Mouse (Mus musculus) CH12.LX (cell line): ENCODE results near the gene Itpr2. TPM values are rescaled to one million over a fixed set of nuclear protein-coding genes. Genes with fewer than 3 reads are reported as not detected.
A peak's percentile ranks its signal among the peaks of the same experiment; 100 is the strongest.

Experiments
- DNase-seq: peaks from one replicate; pipeline ENCODE4 v3.0.0-alpha.2; 2013; ENCODE audit errors: extremely low read depth
- H3K27ac ChIP-seq: 2 replicates; pipeline ENCODE4 v1.5.1; 2012; ENCODE audit warnings: low read depth, mild to moderate bottlenecking, control low read depth, moderate library complexity; ENCODE audit not compliant: insufficient read depth
- H3K27me3 ChIP-seq: replicated peaks from 2 replicates; pipeline ENCODE3; 2012; ENCODE audit warnings: inconsistent platforms
- H3K36me3 ChIP-seq, 2 experiments: replicated peaks in 1 of 2; 2 replicates each; pipeline versions ENCODE3 to v1.6.1; 2012; ENCODE audit warnings: inconsistent platforms in 1 of 2, low read length in 1 of 2, mild to moderate bottlenecking in 1 of 2, mixed read lengths in 1 of 2, moderate library complexity in 1 of 2; ENCODE audit not compliant: control insufficient read depth in 1 of 2, insufficient read depth in 1 of 2
- H3K4me1 ChIP-seq, 2 experiments: 2 replicates each; pipeline ENCODE4 v1.6.1; 2012; ENCODE audit warnings: inconsistent platforms in 1 of 2, moderate library complexity in 1 of 2; ENCODE audit not compliant: insufficient read depth in 2 of 2, control insufficient read depth in 1 of 2
- H3K4me2 ChIP-seq: 2 replicates; pipeline ENCODE4 v1.6.1; 2012; ENCODE audit warnings: low read depth, mild to moderate bottlenecking, control low read depth; ENCODE audit not compliant: poor library complexity, insufficient read depth, severe bottlenecking
- H3K4me3 ChIP-seq, 3 experiments: fragments of 150-350 bp in 1 of 3; sonication (generic) in 1 of 3; replicated peaks in 1 of 3; 2 replicates each; pipeline versions ENCODE3 to v1.5.1; 2011 to 2012; ENCODE audit warnings: low read depth in 2 of 3, low read length in 2 of 3, mild to moderate bottlenecking in 2 of 3, moderate library complexity in 2 of 3, control low read depth in 1 of 3, improper control_type of control experiment in 1 of 3, inconsistent platforms in 1 of 3, mixed read lengths in 1 of 3; ENCODE audit not compliant: poor library complexity in 1 of 3
- H3K79me2 ChIP-seq: replicated peaks from 2 replicates; pipeline ENCODE4 v1.6.1; 2012; ENCODE audit warnings: mild to moderate bottlenecking, moderate library complexity; ENCODE audit not compliant: control insufficient read depth, poor library complexity, insufficient read depth, severe bottlenecking; ENCODE audit errors: extremely low read depth
- H3K9ac ChIP-seq: 2 replicates; pipeline ENCODE4 v1.6.1; 2012; ENCODE audit warnings: low read depth, mild to moderate bottlenecking, control low read depth, moderate library complexity; ENCODE audit not compliant: insufficient read depth
- H3K9me3 ChIP-seq: replicated peaks from 2 replicates; pipeline ENCODE3; 2012; ENCODE audit warnings: low read length, inconsistent platforms, mixed read lengths
- CHD1 ChIP-seq: IDR thresholded peaks from 2 replicates; pipeline ENCODE4 v1.6.1; 2012; ENCODE audit warnings: low read depth, low read length, improper control_type of control experiment, inconsistent platforms
- ELF1 ChIP-seq: IDR thresholded peaks from 2 replicates; pipeline ENCODE4 v1.6.1; 2014; ENCODE audit warnings: low read depth, mild to moderate bottlenecking, inconsistent platforms, low read length, improper control_type of control experiment
- EP300 ChIP-seq: IDR thresholded peaks from 2 replicates; pipeline ENCODE4 v1.6.1; 2011; ENCODE audit warnings: low read length, improper control_type of control experiment
- ETS1 ChIP-seq: conservative IDR thresholded peaks from 2 replicates; pipeline ENCODE4 v1.6.1; 2012; ENCODE audit warnings: low read depth, mild to moderate bottlenecking, inconsistent platforms, low read length, improper control_type of control experiment, moderate library complexity
- IRF4 ChIP-seq: IDR thresholded peaks from 2 replicates; pipeline ENCODE4 v1.6.1; 2014; ENCODE audit warnings: low read depth, mild to moderate bottlenecking, inconsistent platforms, low read length, improper control_type of control experiment
- JUN ChIP-seq: IDR thresholded peaks from 2 replicates; pipeline ENCODE4 v1.6.1; 2011; ENCODE audit warnings: low read depth, mild to moderate bottlenecking, low read length, improper control_type of control experiment, moderate library complexity; ENCODE audit not compliant: insufficient read depth
- KAT2A ChIP-seq: IDR thresholded peaks from 2 replicates; pipeline ENCODE4 v1.6.1; 2012; ENCODE audit warnings: low read length, improper control_type of control experiment, inconsistent platforms; ENCODE audit not compliant: insufficient replicate concordance
- MAFK ChIP-seq: IDR thresholded peaks from 2 replicates; pipeline ENCODE4 v1.6.1; 2011; ENCODE audit warnings: low read length, improper control_type of control experiment; ENCODE audit not compliant: insufficient replicate concordance
- MAX ChIP-seq: IDR thresholded peaks from 2 replicates; pipeline ENCODE4 v1.6.1; 2011; ENCODE audit warnings: low read length, improper control_type of control experiment
- MAZ ChIP-seq: IDR thresholded peaks from 2 replicates; pipeline ENCODE4 v1.6.1; 2012; ENCODE audit warnings: low read depth, mild to moderate bottlenecking, inconsistent platforms, low read length, improper control_type of control experiment, moderate library complexity
- MXI1 ChIP-seq: IDR thresholded peaks from 2 replicates; pipeline ENCODE4 v1.6.1; 2011; ENCODE audit warnings: mild to moderate bottlenecking, low read depth, low read length, improper control_type of control experiment
- MYC ChIP-seq: IDR thresholded peaks from 2 replicates; pipeline ENCODE4 v1.6.1; 2011; ENCODE audit warnings: low read depth, mild to moderate bottlenecking, improper control_type of control experiment, low read length
- NELFE ChIP-seq: IDR thresholded peaks from 2 replicates; pipeline ENCODE4 v1.6.1; 2011; ENCODE audit warnings: low read depth, low read length, improper control_type of control experiment
- NRF1 ChIP-seq: IDR thresholded peaks from 2 replicates; pipeline ENCODE4 v1.6.1; 2014; ENCODE audit warnings: low read depth, mild to moderate bottlenecking, inconsistent platforms, low read length, improper control_type of control experiment, moderate library complexity
- PAX5 ChIP-seq: IDR thresholded peaks from 2 replicates; pipeline ENCODE4 v1.6.1; 2012; ENCODE audit warnings: low read length, inconsistent platforms, mixed read lengths
- POLR2A ChIP-seq: IDR thresholded peaks from 2 replicates; pipeline ENCODE4 v1.6.1; 2011; ENCODE audit warnings: low read depth, mild to moderate bottlenecking, improper control_type of control experiment, low read length
- POLR2AphosphoS2 ChIP-seq: IDR thresholded peaks from 2 replicates; pipeline ENCODE4 v1.6.1; 2011; ENCODE audit warnings: low read depth, low read length, improper control_type of control experiment
- SIN3A ChIP-seq: IDR thresholded peaks from 2 replicates; pipeline ENCODE4 v1.6.1; 2012; ENCODE audit warnings: low read length, improper control_type of control experiment, inconsistent platforms
- SMC3 ChIP-seq: IDR thresholded peaks from 2 replicates; pipeline ENCODE4 v1.6.1; 2011; ENCODE audit warnings: low read depth, low read length, improper control_type of control experiment
- TBP ChIP-seq: conservative IDR thresholded peaks from 2 replicates; pipeline ENCODE4 v1.6.1; 2011; ENCODE audit warnings: low read depth, low read length, improper control_type of control experiment
- TCF12 ChIP-seq: IDR thresholded peaks from 2 replicates; pipeline ENCODE4 v1.6.1; 2014; ENCODE audit warnings: low read depth, mild to moderate bottlenecking, inconsistent platforms, low read length, improper control_type of control experiment
- UBTF ChIP-seq: IDR thresholded peaks from 2 replicates; pipeline ENCODE4 v1.6.1; 2012; ENCODE audit warnings: low read depth, mild to moderate bottlenecking, inconsistent platforms, low read length, improper control_type of control experiment, moderate library complexity
- USF1 ChIP-seq: IDR thresholded peaks from 2 replicates; pipeline ENCODE4 v1.6.1; 2014; ENCODE audit warnings: low read depth, mild to moderate bottlenecking, inconsistent platforms, low read length, improper control_type of control experiment
- ZKSCAN1 ChIP-seq: IDR thresholded peaks from 2 replicates; pipeline ENCODE4 v1.6.1; 2012; ENCODE audit warnings: low read depth, inconsistent platforms, low read length, improper control_type of control experiment, borderline replicate concordance
- ZMIZ1 ChIP-seq: IDR thresholded peaks from 2 replicates; pipeline ENCODE4 v1.6.1; 2012; ENCODE audit warnings: low read depth, mild to moderate bottlenecking, inconsistent platforms, low read length, improper control_type of control experiment
- ZNF384 ChIP-seq: IDR thresholded peaks from 2 replicates; pipeline ENCODE4 v1.6.1; 2012; ENCODE audit warnings: low read depth, low read length, improper control_type of control experiment, inconsistent platforms
- dilution Hi-C: fragments of 300-500 bp; cut with MboI; formaldehyde crosslinking; loops from 2 replicates; pipeline ENCODE4 v1.14.3; 2020; ENCODE audit warnings: low sequenced_read_pairs; ENCODE audit not compliant: extremely low pct_unique_long_range_greater_than_20kb, extremely low pct_ligation_motif_present
- in situ Hi-C: fragments of 300-500 bp; cut with MboI; formaldehyde crosslinking; loops from 3 replicates; pipeline ENCODE4 v1.14.3; 2019; ENCODE audit warnings: low sequenced_read_pairs, low pct_ligation_motif_present, low pct_unique_long_range_greater_than_20kb, mixed read lengths
- polyA plus RNA-seq: library from polyadenylated mRNA; unstranded; fragments of >175 nt; gene quantifications from 2 replicates; pipeline ENCODE4 v1.2.1, GENCODE M21; 2012; ENCODE audit warnings: low read depth; ENCODE audit not compliant: insufficient read length
- total RNA-seq, 2 experiments: library from RNA; depleted of rRNA; stranded (reverse); fragments of 300-350 nt in 1 of 2; fragments of >200 nt in 1 of 2; gene quantifications; 2 replicates each; pipeline ENCODE4 v1.2.3; 2012 to 2014

The Itpr2 gene
- total and polyA plus RNA-seq, 3 experiments, result 3.5 to 8.9 (median 4.4) TPM

GRCm38 (mm10) chr6:146515936-146516335 is 13.9 kb upstream of the Itpr2 start:
- Histone ChIP-seq H3K9ac (no peak overlapping the region), H3K4me3 (no peak overlapping the region), H3K4me2 (no peak overlapping the region), H3K36me3 (no peaks in the 10 kb centered on the region), H3K9me3 (peaks cover 7% of the 10 kb centered on the region), H3K79me2 (no peaks in the 10 kb centered on the region), H3K27me3 (no peaks in the 10 kb centered on the region), H3K4me1 (peaks cover 3 to 66% of the 10 kb centered on the region in 2 experiments; a peak in 3 of 4 replicates), H3K27ac (no peak overlapping the region)
- DNase-seq, result no peak
- TF ChIP-seq SMC3 (no peak), MAFK (0 out of 2 replicates have a peak, but pooled peaks have one; percentile 50), TBP (no peak), CHD1 (no peak)
- in situ Hi-C loops, result no loop called here
- dilution Hi-C loops, result no loop called here

- H3K9me3 ChIP-seq, result peaks cover 7% of the 10 kb centered on the region
- H3K27ac ChIP-seq, result no peak overlapping the region
- dilution Hi-C loops, result no loop called here
- DNase-seq, result peak; percentile 85
- H3K4me1 ChIP-seq, result peaks cover 3 to 65% of the 10 kb centered on the region in 2 experiments; a peak in 3 of 4 replicates
- no peaks in the 10 kb centered on the region for H3K27me3 ChIP-seq
- H3K79me2 ChIP-seq, result no peaks in the 10 kb centered on the region
- TF ChIP-seq POLR2AphosphoS2, result no peak
- TF ChIP-seq ZKSCAN1, result no peak
- no peak for TF ChIP-seq NELFE
- TF ChIP-seq EP300, result no peak
- no peak for TF ChIP-seq MXI1
- TF ChIP-seq JUN, result no peak
- TF ChIP-seq SIN3A, result no peak; the same call in 1 of the 2 replicates
- TF ChIP-seq TBP, result 0 out of 2 replicates have a peak, but pooled peaks have one; percentile 47
- no peak for TF ChIP-seq NRF1
- no peak for TF ChIP-seq PAX5
- TF ChIP-seq ETS1, result no peak; the same call in 1 of the 2 replicates
- no peak for TF ChIP-seq ZMIZ1
- TF ChIP-seq UBTF, result no peak
- TF ChIP-seq CHD1, result no peak
- no peak for TF ChIP-seq ELF1
- no peak for TF ChIP-seq KAT2A
- TF ChIP-seq MAX, result no peak; the same call in 1 of the 2 replicates
- TF ChIP-seq ZNF384, result no peak
- peak; percentile 22; the same call in 1 of the 2 replicates for TF ChIP-seq TCF12
- TF ChIP-seq MYC, result no peak
- no peak for TF ChIP-seq USF1
- TF ChIP-seq MAZ, result no peak
- no peak for TF ChIP-seq IRF4
- peak; percentile 42 for TF ChIP-seq POLR2A
- H3K9ac ChIP-seq, result no peak overlapping the region
- peak overlapping the region in 1 of 3 experiments; percentile 17 for H3K4me3 ChIP-seq
- in situ Hi-C loops, result no loop called here
- no peak overlapping the region; the same call in 1 of the 2 replicates for H3K4me2 ChIP-seq
- no peaks in the 10 kb centered on the region for H3K36me3 ChIP-seq
These were observed 12.5 kb upstream of the Itpr2 start for GRCm38 (mm10) chr6:146514531-146514948.
